Mouse (Mus musculus) C2C12 (cell line): ENCODE measurements around the gene Flnb.

Experiments used
- CEBPB ChIP-seq: IDR thresholded peaks from one replicate; pipeline ENCODE4 v1.6.1; 2011; ENCODE audit warnings: low read depth, mild to moderate bottlenecking, control low read depth, moderate library complexity
- CTCF ChIP-seq: IDR thresholded peaks from one replicate; pipeline ENCODE4 v1.5.1; 2011; ENCODE audit not compliant: control insufficient read depth, insufficient read depth, insufficient read length
- FOSL1 ChIP-seq: IDR thresholded peaks from one replicate; pipeline ENCODE4 v1.8.0; 2011; ENCODE audit warnings: mild to moderate bottlenecking, low read length; ENCODE audit not compliant: poor library complexity, insufficient read depth, severe bottlenecking
- MAX ChIP-seq: IDR thresholded peaks from one replicate; pipeline ENCODE4 v1.6.1; 2011; ENCODE audit warnings: mild to moderate bottlenecking, control low read depth
- MYOD1 ChIP-seq: IDR thresholded peaks from one replicate; pipeline ENCODE4 v1.6.1; 2011; ENCODE audit warnings: low read depth; ENCODE audit not compliant: control insufficient read depth, insufficient read length
- MYOG ChIP-seq: IDR thresholded peaks from one replicate; pipeline ENCODE4 v1.6.1; 2011; ENCODE audit not compliant: control insufficient read depth, insufficient read length; ENCODE audit errors: extremely low read depth
- USF1 ChIP-seq: IDR thresholded peaks from one replicate; pipeline ENCODE4 v1.6.1; 2011; ENCODE audit warnings: low read depth, mild to moderate bottlenecking, control low read depth, moderate library complexity

- TF ChIP-seq CTCF, result no peak
- no peak for TF ChIP-seq MAX
- TF ChIP-seq FOSL1, result no peak
- peak; percentile 54 for TF ChIP-seq CEBPB
- no peak for TF ChIP-seq USF1
- TF ChIP-seq MYOG, result no peak
- no peak for TF ChIP-seq MYOD1
Measured at GRCm38 (mm10) chr14:7826151-7826937, 8.6 kb downstream of the Flnb start.
